Mouse (Mus musculus): ENCODE measurements around the gene Bax.
"Not testable (repeated sequence)": the region's sequence is repeated elsewhere in the genome, so short reads cannot be mapped to it uniquely, and the experiment has no call there.

- not testable (repeated sequence) for TF ChIP-seq TAL1, GATA1 (IDR thresholded peaks at IDR 0.05; ENCODE audit: low read length)
These were observed 7.0 kb downstream of the Bax start, which contains the start of gene Ftl1 for GRCm38 (mm10) chr7:45459564-45460140.
